Mouse (Mus musculus) kidney, postnatal 10 days (tissue): ENCODE data around the gene Gm11985.

Experiments used
- DNase-seq: peaks from one replicate; pipeline ENCODE4 v3.0.0; 2021; ENCODE audit warnings: mixed read lengths

Gm11985 gene

GRCm38 (mm10) chr11:7152371-7152770, 36.0 kb downstream of the Gm11985 start:
- no peak for DNase-seq

DNA sequence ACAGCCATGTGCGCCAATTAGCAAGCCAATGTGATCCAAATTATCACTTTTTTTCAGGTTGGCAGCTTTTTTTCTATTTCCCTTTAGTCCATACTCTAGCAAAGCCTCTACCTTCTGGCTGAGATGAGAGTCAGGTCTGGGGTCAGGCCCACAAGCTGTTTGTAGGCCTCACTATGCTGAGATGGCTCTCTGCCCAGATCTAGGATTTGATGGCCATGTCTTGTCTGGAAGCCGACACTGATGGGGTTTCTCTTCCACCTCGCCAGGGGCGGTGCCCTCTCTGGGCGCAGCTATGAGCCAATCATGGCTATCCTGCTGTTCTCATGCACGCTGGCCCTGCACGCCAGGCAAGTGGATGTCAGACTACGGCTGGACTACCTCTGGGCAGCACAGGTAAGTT, 37.9 kb downstream of the Gm11985 start:
- no peak for DNase-seq

- DNase-seq, result peak; percentile 30
Measured at GRCm38 (mm10) chr11:7149471-7149870, 38.9 kb downstream of the Gm11985 start.

- DNase-seq, result no peak
Measured at GRCm38 (mm10) chr11:7147945-7148344, 40.4 kb downstream of the Gm11985 start.

DNA sequence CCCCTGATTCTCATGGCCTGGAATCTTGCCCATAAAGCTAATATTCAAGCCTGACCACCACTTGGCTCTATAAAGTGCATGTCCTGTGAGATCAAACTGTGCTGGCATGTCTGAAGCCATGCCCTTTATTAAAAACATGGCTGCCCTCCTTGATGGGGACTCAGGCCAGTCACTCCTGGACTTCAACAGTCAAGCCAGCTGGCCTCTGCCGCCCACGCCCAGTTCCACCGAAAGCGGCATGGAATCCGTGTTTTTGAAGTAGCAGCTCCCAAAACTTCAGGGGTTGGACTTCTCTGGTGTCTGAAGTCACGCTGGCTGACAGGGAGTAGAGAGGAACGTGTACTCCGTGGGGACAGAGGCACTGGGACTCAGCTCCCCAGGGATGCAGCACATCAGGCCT, 40.8 kb downstream of the Gm11985 start:
- DNase-seq, result no peak

GRCm38 (mm10) chr11:7145221-7145620, 43.1 kb downstream of the Gm11985 start:
- no peak for DNase-seq

- peak; percentile 72 for DNase-seq
Measured at GRCm38 (mm10) chr11:7144369-7144768, 44.0 kb downstream of the Gm11985 start.

DNA sequence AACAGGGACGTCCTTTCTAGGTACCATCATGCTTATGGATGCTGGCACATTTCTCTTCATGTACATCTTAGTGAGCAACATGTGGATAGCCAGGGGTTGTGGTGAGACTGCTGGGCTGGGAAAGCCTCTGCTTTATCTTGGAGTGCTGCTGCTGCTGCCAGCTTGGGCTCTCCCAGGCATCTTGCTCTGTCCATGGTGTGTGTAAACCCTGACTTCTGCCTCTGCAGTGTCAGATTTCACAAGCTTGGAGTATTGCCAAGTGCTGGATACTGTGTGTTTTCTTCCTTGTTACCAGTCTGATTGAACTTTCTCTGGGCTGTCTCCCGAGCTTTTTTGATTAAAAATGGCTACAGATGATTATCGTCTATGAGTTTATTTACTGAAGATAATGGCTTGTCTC, 45.6 kb downstream of the Gm11985 start:
- DNase-seq, result peak; percentile 69

- DNase-seq, result peak; percentile 67
Measured at GRCm38 (mm10) chr11:7140449-7140848, 47.9 kb downstream of the Gm11985 start.

- DNase-seq, result no peak
Measured at GRCm38 (mm10) chr11:7138370-7138769, 50.0 kb downstream of the Gm11985 start.

GRCm38 (mm10) chr11:7136246-7136855, 52.0 kb downstream of the Gm11985 start:
- DNase-seq, result no peak

GRCm38 (mm10) chr11:7135763-7136162, 52.6 kb downstream of the Gm11985 start:
- no peak for DNase-seq

DNA sequence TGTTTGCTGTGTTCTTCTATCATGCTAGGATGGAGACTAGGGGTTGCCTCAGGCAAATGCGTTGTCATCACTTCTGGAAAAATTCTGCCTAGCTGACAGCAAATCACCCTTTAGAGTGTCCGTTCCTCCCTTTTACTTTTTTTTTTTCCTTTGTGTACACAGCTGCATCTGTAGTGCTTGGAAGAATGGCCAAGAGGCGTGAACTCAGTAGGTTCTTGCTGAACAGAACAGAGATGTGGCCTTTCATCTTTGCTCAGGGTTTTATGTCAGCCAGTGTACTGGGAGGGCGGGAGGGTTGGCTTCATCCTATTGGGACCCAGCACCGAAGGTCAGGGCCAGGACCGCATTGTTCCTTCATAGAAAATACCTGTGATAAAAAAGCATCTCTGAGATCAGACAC, 53.1 kb downstream of the Gm11985 start:
- DNase-seq, result no peak

DNA sequence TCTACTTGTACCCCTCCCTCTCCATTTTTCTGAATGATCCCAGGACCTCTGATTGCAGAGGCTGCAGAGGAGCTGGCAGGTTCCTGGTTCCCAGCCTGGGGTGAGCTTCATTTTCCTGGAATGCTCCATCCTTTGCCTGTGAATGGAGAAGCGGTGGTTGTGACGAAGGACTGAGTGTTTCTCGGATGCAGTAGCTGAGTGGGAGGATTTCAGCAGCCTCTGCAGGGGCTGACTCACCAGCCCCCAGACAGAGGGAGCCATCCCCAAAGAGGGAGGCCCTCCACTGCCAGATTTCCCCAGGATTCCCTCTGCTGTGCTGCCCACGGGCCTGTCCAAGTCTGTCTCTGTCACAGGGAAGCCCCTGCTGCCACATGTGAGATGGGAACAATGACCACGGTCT, 54.0 kb downstream of the Gm11985 start:
- DNase-seq, result no peak

- DNase-seq, result no peak
Measured at GRCm38 (mm10) chr11:7133736-7134135, 54.6 kb downstream of the Gm11985 start.
